Mouse (Mus musculus): ENCODE results near the gene Ace.

GRCm38 (mm10) chr11:105920836-105921235 lies 46.9 kb upstream of the Ace start:
- no peak for TF ChIP-seq CTCF (IDR thresholded peaks at IDR 0.05; ENCODE audit: low read depth)
- no peak for TF ChIP-seq EP300 (optimal IDR thresholded peaks at IDR 0.05)
